Mouse (Mus musculus) heart, embryonic 11.5 days (tissue): ENCODE results near the gene Triml2. TPM values are rescaled to one million over a fixed set of nuclear protein-coding genes. Genes with fewer than 3 reads are reported as not detected.

Source experiments
- ATAC-seq: fragments of 200-750 bp; cut with Nextera tagmentation; replicated peaks from 2 replicates; pipeline ENCODE4 v1.8.0; 2017; ENCODE audit warnings: moderate library complexity; ENCODE audit not compliant: insufficient number of reproducible peaks, low FRiP score, low TSS enrichment
- H3K27ac ChIP-seq: fragments of 300-500 bp; sonication (generic); 2 replicates; pipeline ENCODE4 v1.5.1; 2014; ENCODE audit warnings: mild to moderate bottlenecking, low read depth, low read length
- H3K27me3 ChIP-seq: fragments of 300-500 bp; sonication (generic); 2 replicates; pipeline ENCODE4 v1.6.1; 2014; ENCODE audit warnings: mild to moderate bottlenecking, low read length, mixed read lengths; ENCODE audit not compliant: control insufficient read depth, insufficient read depth
- H3K36me3 ChIP-seq: fragments of 300-500 bp; sonication (generic); 2 replicates; pipeline ENCODE4 v1.6.1; 2014; ENCODE audit warnings: mild to moderate bottlenecking, low read length, moderate library complexity, mixed read lengths; ENCODE audit not compliant: control insufficient read depth, insufficient read depth
- H3K4me1 ChIP-seq: fragments of 300-500 bp; sonication (generic); 2 replicates; pipeline ENCODE4 v1.6.1; 2014; ENCODE audit warnings: low read length; ENCODE audit not compliant: control insufficient read depth, insufficient read depth
- H3K4me2 ChIP-seq: fragments of 300-500 bp; sonication (generic); 2 replicates; pipeline ENCODE4 v1.6.1; 2014; ENCODE audit warnings: mild to moderate bottlenecking, moderate library complexity
- H3K4me3 ChIP-seq: fragments of 300-500 bp; sonication (generic); 2 replicates; pipeline ENCODE4 v1.5.1; 2014; ENCODE audit warnings: low read depth, low read length
- H3K9ac ChIP-seq: fragments of 300-500 bp; sonication (generic); 2 replicates; pipeline ENCODE4 v1.6.1; 2014; ENCODE audit warnings: mild to moderate bottlenecking, low read depth, low read length, moderate library complexity
- H3K9me3 ChIP-seq: fragments of 300-500 bp; sonication (generic); replicated peaks from 2 replicates; pipeline ENCODE4 v1.6.1; 2016; ENCODE audit warnings: low read length; ENCODE audit not compliant: control insufficient read depth
- WGBS: fragments of 180-500 bp; shearing (Covaris S2); extraction: QIAGEN DNeasy Blood & Tissue Kit; methylation state at CpG from one replicate; pipeline ENCODE4 v1.1.7; 2014; ENCODE audit not compliant: insufficient replicate concordance; 5-methylcytosine and 5-hydroxymethylcytosine counted together
- polyA plus RNA-seq: library from polyadenylated mRNA; unstranded; fragments of >200 nt; fragmentation: Nextera tagmentation; extraction: Ambion mirVana; gene quantifications from 2 replicates; pipeline ENCODE4 v1.2.1, GENCODE M21; 2014

Triml2 gene
- polyA plus RNA-seq = not detected in 2 replicates

- Histone ChIP-seq H3K4me2 (no peak within 1 kb of the TSS), H3K27ac (no peak within 1 kb of the TSS), H3K36me3 (no peaks in the 10 kb centered on the region), H3K4me3 (no peak within 1 kb of the TSS), H3K9ac (no peak within 1 kb of the TSS), H3K9me3 (no peaks in the 10 kb centered on the region), H3K27me3 (no peaks in the 10 kb centered on the region), H3K4me1 (no peaks in the 10 kb centered on the region)
- WGBS = 92% methylated on average over 13 of the region's 13 CpGs
- ATAC-seq = no peak
These were observed at the start of gene Triml2 for GRCm38 (mm10) chr8:43180054-43180690. Triml2 (plus strand) TSS chr8:43180541.

GRCm38 (mm10) chr8:43141386-43141785 lies 39.0 kb upstream of the Triml2 start, which contains the start of gene Triml1:
Triml1 (minus strand) TSS chr8:43141486.
- H3K27me3 ChIP-seq = no peaks in the 10 kb centered on the region
- H3K27ac ChIP-seq = no peak within 1 kb of the TSS
- H3K36me3 ChIP-seq = no peaks in the 10 kb centered on the region
- ATAC-seq = no peak
- H3K9ac ChIP-seq = no peak within 1 kb of the TSS
- H3K4me1 ChIP-seq = no peaks in the 10 kb centered on the region
- H3K4me2 ChIP-seq = no peak within 1 kb of the TSS
- WGBS = 76% methylated on average over 2 of the region's 2 CpGs
- H3K4me3 ChIP-seq = no peak within 1 kb of the TSS
- H3K9me3 ChIP-seq = no peaks in the 10 kb centered on the region

GRCm38 (mm10) chr8:43149307-43149706 lies 31.0 kb upstream of the Triml2 start:
- no peak overlapping the region for H3K4me2 ChIP-seq
- H3K4me3 ChIP-seq = no peak overlapping the region
- no peaks in the 10 kb centered on the region for H3K27me3 ChIP-seq
- H3K27ac ChIP-seq = no peak overlapping the region
- H3K36me3 ChIP-seq = no peaks in the 10 kb centered on the region
- ATAC-seq = no peak
- H3K9ac ChIP-seq = no peak overlapping the region
- no peaks in the 10 kb centered on the region for H3K9me3 ChIP-seq
- H3K4me1 ChIP-seq = no peaks in the 10 kb centered on the region
- 84% methylated on average over 9 of the region's 9 CpGs for WGBS

GRCm38 (mm10) chr8:43163255-43163654 lies 17.1 kb upstream of the Triml2 start:
- no peak for ATAC-seq
- no peaks in the 10 kb centered on the region for H3K36me3 ChIP-seq
- WGBS = 67% methylated on average over 11 of the region's 11 CpGs

GRCm38 (mm10) chr8:43164453-43164852 lies 15.9 kb upstream of the Triml2 start:
- no peaks in the 10 kb centered on the region for H3K36me3 ChIP-seq
- H3K27me3 ChIP-seq = no peaks in the 10 kb centered on the region
- no peak overlapping the region for H3K4me2 ChIP-seq
- WGBS = 81% methylated on average over 3 of the region's 3 CpGs
- no peak for ATAC-seq
- H3K4me3 ChIP-seq = no peak overlapping the region
- H3K9me3 ChIP-seq = no peaks in the 10 kb centered on the region
- H3K4me1 ChIP-seq = no peaks in the 10 kb centered on the region
- no peak overlapping the region for H3K27ac ChIP-seq
- no peak overlapping the region for H3K9ac ChIP-seq

More at GRCm38 (mm10) chr8:43163255-43163654, 17.1 kb upstream of the Triml2 start:
- H3K9me3 ChIP-seq = no peaks in the 10 kb centered on the region
- no peak overlapping the region for H3K4me3 ChIP-seq
- H3K4me2 ChIP-seq = no peak overlapping the region
- H3K9ac ChIP-seq = no peak overlapping the region
- H3K4me1 ChIP-seq = no peaks in the 10 kb centered on the region
- no peaks in the 10 kb centered on the region for H3K27me3 ChIP-seq
- no peak overlapping the region for H3K27ac ChIP-seq

- Histone ChIP-seq H3K4me3 (no peak overlapping the region), H3K4me1 (no peaks in the 10 kb centered on the region), H3K27me3 (no peaks in the 10 kb centered on the region), H3K9ac (no peak overlapping the region), H3K36me3 (no peaks in the 10 kb centered on the region), H3K27ac (no peak overlapping the region), H3K9me3 (no peaks in the 10 kb centered on the region), H3K4me2 (no peak overlapping the region)
- 88% methylated on average over 4 of the region's 4 CpGs for WGBS
- ATAC-seq = no peak
These were observed 12.3 kb upstream of the Triml2 start for GRCm38 (mm10) chr8:43168083-43168482.

GRCm38 (mm10) chr8:43169249-43169755 lies 11.0 kb upstream of the Triml2 start:
- Histone ChIP-seq H3K27ac (no peak overlapping the region), H3K4me1 (no peaks in the 10 kb centered on the region), H3K9me3 (no peaks in the 10 kb centered on the region), H3K4me3 (no peak overlapping the region), H3K9ac (no peak overlapping the region), H3K27me3 (no peaks in the 10 kb centered on the region), H3K4me2 (no peak overlapping the region), H3K36me3 (no peaks in the 10 kb centered on the region)
- no peak for ATAC-seq
- 83% methylated on average over 6 of the region's 6 CpGs for WGBS

GRCm38 (mm10) chr8:43176766-43177486 lies 3.4 kb upstream of the Triml2 start:
- Histone ChIP-seq H3K4me1 (no peaks in the 10 kb centered on the region), H3K27ac (no peak overlapping the region), H3K4me3 (no peak overlapping the region), H3K27me3 (no peaks in the 10 kb centered on the region), H3K9me3 (no peaks in the 10 kb centered on the region), H3K4me2 (no peak overlapping the region), H3K9ac (no peak overlapping the region), H3K36me3 (no peaks in the 10 kb centered on the region)
- ATAC-seq = no peak
- 86% methylated on average over 6 of the region's 6 CpGs for WGBS
